Mouse (Mus musculus) limb, embryonic 10.5 days (tissue): ENCODE measurements around the gene Olfr1364. TPM values are rescaled to one million over a fixed set of nuclear protein-coding genes. Genes with fewer than 3 reads are reported as not detected.

Experiments
- DNase-seq: peaks from one replicate; pipeline ENCODE4 v3.0.0-alpha.2; 2017; ENCODE audit warnings: low spot score
- H3K27ac ChIP-seq: fragments of 300-500 bp; sonication (generic); 2 replicates; pipeline ENCODE4 v1.5.1; 2016; ENCODE audit warnings: mild to moderate bottlenecking
- H3K27me3 ChIP-seq: fragments of 300-500 bp; sonication (generic); 2 replicates; pipeline ENCODE4 v1.6.1; 2016; ENCODE audit warnings: low read depth, mild to moderate bottlenecking; ENCODE audit not compliant: poor library complexity, severe bottlenecking
- H3K36me3 ChIP-seq: fragments of 300-500 bp; sonication (generic); 2 replicates; pipeline ENCODE4 v1.6.1; 2016; ENCODE audit warnings: mild to moderate bottlenecking, moderate library complexity
- H3K4me1 ChIP-seq: fragments of 300-500 bp; sonication (generic); 2 replicates; pipeline ENCODE4 v1.6.1; 2016
- H3K4me3 ChIP-seq: fragments of 300-500 bp; sonication (generic); 2 replicates; pipeline ENCODE4 v1.5.1; 2016; ENCODE audit warnings: mild to moderate bottlenecking, moderate library complexity
- H3K9me3 ChIP-seq: fragments of 300-500 bp; sonication (generic); replicated peaks from 2 replicates; pipeline ENCODE4 v1.6.1; 2016; ENCODE audit warnings: mild to moderate bottlenecking
- WGBS: fragments of 180-500 bp; shearing (Covaris S2); methylation state at CpG from one replicate; pipeline ENCODE4 v1.1.7; 2016; 5-methylcytosine and 5-hydroxymethylcytosine counted together
- polyA plus RNA-seq: library from polyadenylated mRNA; unstranded; fragments of >200 nt; fragmentation: Nextera tagmentation; extraction: Ambion mirVana; gene quantifications from 2 replicates; pipeline ENCODE4 v1.2.1, GENCODE M21; 2016

Olfr1364 gene
- not detected in 2 replicates for polyA plus RNA-seq

GRCm38 (mm10) chr13:21581659-21582058 lies at the start of gene Olfr1364:
TSS of gene Olfr1364 (minus strand) at chr13:21581759.
- H3K4me1 ChIP-seq = no peaks in the 10 kb centered on the region
- 89% methylated on average over 2 of the region's 2 CpGs for WGBS
- H3K27me3 ChIP-seq = no peaks in the 10 kb centered on the region
- H3K36me3 ChIP-seq = no peaks in the 10 kb centered on the region
- H3K9me3 ChIP-seq = no peaks in the 10 kb centered on the region
- DNase-seq = no peak
- no peak within 1 kb of the TSS for H3K27ac ChIP-seq
- H3K4me3 ChIP-seq = no peak within 1 kb of the TSS

DNA sequence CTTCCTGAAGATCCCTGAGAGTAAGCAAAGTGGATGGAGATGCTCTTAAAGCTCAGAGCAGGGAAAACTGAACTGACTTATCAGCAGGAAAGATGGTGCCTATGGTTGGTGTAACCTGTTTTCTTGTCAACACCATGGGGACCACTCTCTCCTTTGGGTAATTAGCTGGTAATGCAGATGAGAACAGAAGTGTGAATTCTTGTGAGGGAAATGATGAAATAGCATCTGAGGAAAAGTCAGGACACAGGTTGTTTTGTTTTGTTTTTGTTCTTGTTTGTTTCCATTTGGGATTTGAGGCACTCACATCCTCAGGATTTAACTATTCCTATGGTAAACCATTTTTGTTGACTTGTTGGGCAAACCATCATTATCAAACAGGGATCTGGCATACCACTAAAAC lies 32.4 kb upstream of the Olfr1364 start, which contains the start of gene Olfr1362:
Gene Olfr1362, minus strand, starts transcription at position 101 of the 400 bp plus-strand sequence.
- Histone ChIP-seq H3K9me3 (no peaks in the 10 kb centered on the region), H3K27ac (no peak within 1 kb of the TSS), H3K4me3 (no peak within 1 kb of the TSS), H3K27me3 (no peaks in the 10 kb centered on the region), H3K36me3 (no peaks in the 10 kb centered on the region), H3K4me1 (no peaks in the 10 kb centered on the region)
- no peak for DNase-seq

DNA sequence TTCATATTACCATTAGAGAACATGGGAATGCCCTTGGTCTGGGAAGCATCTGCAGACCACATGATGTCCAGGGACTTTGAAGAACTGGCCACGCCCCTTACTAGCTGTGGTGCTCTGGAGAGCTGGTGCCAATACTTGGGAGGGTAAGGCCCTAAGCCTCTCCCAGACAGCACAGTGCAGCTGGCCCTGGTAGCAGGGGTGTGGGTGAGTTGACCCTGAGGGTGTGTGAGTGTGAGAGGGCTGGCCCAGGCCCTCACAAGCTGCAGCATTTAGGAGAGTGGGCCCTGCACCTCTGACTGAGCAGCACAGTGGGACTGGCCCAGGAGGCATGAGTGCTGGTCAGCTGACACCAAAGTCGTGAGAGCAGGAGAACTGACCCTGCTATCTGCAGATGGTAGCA lies 10.1 kb upstream of the Olfr1364 start:
- H3K9me3 ChIP-seq = no peaks in the 10 kb centered on the region
- 72% methylated on average over 2 of the region's 2 CpGs for WGBS
- peaks cover 3% of the 10 kb centered on the region; the same call in 1 of the 2 replicates for H3K4me1 ChIP-seq
- no peak overlapping the region for H3K27ac ChIP-seq
- DNase-seq = no peak
- no peak overlapping the region for H3K4me3 ChIP-seq
- no peaks in the 10 kb centered on the region for H3K27me3 ChIP-seq
- no peaks in the 10 kb centered on the region for H3K36me3 ChIP-seq

DNA sequence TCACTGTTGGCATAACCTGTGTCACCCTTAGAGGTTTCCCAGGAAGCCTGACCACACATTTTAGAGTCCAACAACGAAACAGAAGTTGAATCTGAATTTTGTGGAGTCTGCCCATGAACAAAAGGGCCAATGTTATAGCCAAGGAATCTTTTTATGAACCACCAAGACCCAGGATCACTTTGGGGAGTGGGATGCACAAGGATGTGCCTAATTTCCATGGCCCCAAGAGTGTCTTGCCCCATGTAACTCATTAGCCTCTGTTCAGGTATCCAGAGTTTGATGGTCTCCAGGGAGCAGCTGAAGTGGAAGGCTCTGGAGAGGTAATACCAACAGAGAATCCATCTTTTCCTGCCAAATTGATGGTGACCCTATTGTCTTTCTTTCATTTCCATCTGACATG lies 21.8 kb downstream of the Olfr1364 start, which contains the start of gene Olfr1535:
Gene Olfr1535, minus strand, starts transcription at position 101 of the 400 bp plus-strand sequence.
- 76% methylated on average over 1 of the region's 1 CpGs for WGBS
- DNase-seq = no peak
- H3K4me3 ChIP-seq = no peak within 1 kb of the TSS

GRCm38 (mm10) chr13:21550416-21551110 lies 31.0 kb downstream of the Olfr1364 start:
- no peaks in the 10 kb centered on the region for H3K9me3 ChIP-seq
- no peaks in the 10 kb centered on the region for H3K27me3 ChIP-seq
- H3K4me1 ChIP-seq = no peaks in the 10 kb centered on the region
- WGBS = 77% methylated on average over 3 of the region's 3 CpGs
- no peak overlapping the region for H3K27ac ChIP-seq
- DNase-seq = no peak
- H3K36me3 ChIP-seq = no peaks in the 10 kb centered on the region
- no peak overlapping the region for H3K4me3 ChIP-seq

More for the DNA sequence above, 21.8 kb downstream of the Olfr1364 start, which contains the start of gene Olfr1535:
- H3K9me3 ChIP-seq = no peaks in the 10 kb centered on the region
- no peak within 1 kb of the TSS for H3K27ac ChIP-seq
- no peaks in the 10 kb centered on the region for H3K4me1 ChIP-seq
- H3K36me3 ChIP-seq = no peaks in the 10 kb centered on the region
- H3K27me3 ChIP-seq = no peaks in the 10 kb centered on the region

- H3K4me1 ChIP-seq = no peaks in the 10 kb centered on the region
- H3K27ac ChIP-seq = no peak overlapping the region
- no peak overlapping the region for H3K4me3 ChIP-seq
- H3K9me3 ChIP-seq = no peaks in the 10 kb centered on the region
- no peaks in the 10 kb centered on the region for H3K36me3 ChIP-seq
- WGBS = 95% methylated on average over 3 of the region's 3 CpGs
- no peak for DNase-seq
- no peaks in the 10 kb centered on the region for H3K27me3 ChIP-seq
Measured at GRCm38 (mm10) chr13:21549487-21549886, 32.1 kb downstream of the Olfr1364 start.

DNA sequence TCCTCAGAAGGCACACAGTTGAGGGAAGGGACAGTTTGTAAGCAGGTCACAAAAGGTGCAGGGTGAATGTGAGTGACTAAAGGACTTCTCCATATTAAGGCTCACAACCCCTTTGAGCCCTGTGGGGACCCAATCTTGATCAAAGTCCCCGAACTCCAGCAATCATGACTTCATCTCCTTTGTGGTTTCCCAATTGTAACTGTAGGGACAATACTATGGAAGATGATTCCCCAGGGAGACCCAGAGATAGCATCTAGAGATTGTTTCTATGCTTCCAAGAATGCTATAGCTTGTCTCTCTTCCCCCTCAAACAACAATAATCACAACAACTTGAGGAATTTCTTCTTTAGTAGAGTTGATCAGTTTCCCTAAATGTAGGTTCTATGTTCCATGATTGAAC lies 38.9 kb downstream of the Olfr1364 start, which contains the start of gene Olfr1366:
Gene Olfr1366, minus strand, starts transcription at position 101 of the 400 bp plus-strand sequence.
- WGBS = 74% methylated on average over 1 of the region's 1 CpGs
- H3K27me3 ChIP-seq = no peaks in the 10 kb centered on the region
- no peaks in the 10 kb centered on the region for H3K4me1 ChIP-seq
- no peak for DNase-seq
- H3K9me3 ChIP-seq = no peaks in the 10 kb centered on the region
- no peaks in the 10 kb centered on the region for H3K36me3 ChIP-seq
- no peak within 1 kb of the TSS for H3K4me3 ChIP-seq
- H3K27ac ChIP-seq = no peak within 1 kb of the TSS

DNA sequence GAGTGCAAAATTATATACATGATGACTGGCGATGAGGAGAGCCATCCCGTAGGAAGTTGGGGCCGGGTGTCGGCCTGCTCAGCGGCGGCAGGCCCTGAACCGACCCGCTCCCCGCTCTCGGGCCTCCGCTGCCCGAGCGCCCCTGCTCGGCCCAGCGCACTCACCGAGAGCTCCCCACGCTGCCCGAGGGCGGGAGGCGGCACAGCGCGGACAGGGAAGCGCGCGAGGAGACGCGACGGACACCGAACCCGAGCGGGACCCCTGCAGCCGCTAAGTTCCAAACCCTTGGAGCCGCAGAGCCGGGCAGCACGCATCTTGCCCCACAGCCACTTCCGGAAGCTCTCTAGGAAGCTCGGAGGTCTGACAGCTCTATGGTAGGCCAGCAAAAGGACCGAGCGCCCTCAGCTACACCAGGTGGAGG lies 50.8 kb downstream of the Olfr1364 start, which contains the start of gene Zkscan8:
Gene Zkscan8, minus strand, starts transcription at position 340 of the 421 bp plus-strand sequence.
- H3K36me3 ChIP-seq = peaks cover 14% of the 10 kb centered on the region
- H3K4me3 ChIP-seq = peak within 1 kb of the TSS; percentile 93
- no peaks in the 10 kb centered on the region for H3K27me3 ChIP-seq
- H3K4me1 ChIP-seq = peaks cover 8% of the 10 kb centered on the region; the same call in 1 of the 2 replicates
- peak within 1 kb of the TSS; percentile 99 for H3K27ac ChIP-seq
- WGBS = under 1% methylated on average over 39 of the region's 39 CpGs
- H3K9me3 ChIP-seq = no peaks in the 10 kb centered on the region
- peak; percentile 93 for DNase-seq

DNA sequence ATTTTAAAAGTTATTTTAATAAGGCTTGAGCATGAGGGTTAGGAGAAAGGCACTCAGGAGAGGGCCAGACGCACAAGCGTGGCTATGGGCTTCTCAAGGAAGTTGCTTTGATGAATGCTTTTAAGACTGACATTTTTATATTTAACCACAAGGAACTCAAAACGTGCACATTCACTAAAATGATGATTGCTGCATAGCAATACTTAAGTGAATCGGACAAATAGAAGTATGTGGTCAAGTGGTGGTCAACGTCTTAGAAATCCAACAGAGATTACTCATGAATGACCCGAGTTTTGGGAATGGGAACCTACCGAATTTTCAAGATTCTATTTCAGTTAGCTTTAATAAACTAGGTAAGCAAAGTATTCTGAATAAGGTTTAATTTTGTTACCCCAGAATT lies 51.4 kb downstream of the Olfr1364 start:
- DNase-seq = no peak
- Histone ChIP-seq H3K9me3 (no peaks in the 10 kb centered on the region), H3K36me3 (peaks cover 20% of the 10 kb centered on the region), H3K27ac (peak overlapping the region; percentile 99; the same call in 1 of the 2 replicates), H3K4me3 (peak overlapping the region; percentile 93), H3K4me1 (peaks cover 8% of the 10 kb centered on the region; the same call in 1 of the 2 replicates), H3K27me3 (no peaks in the 10 kb centered on the region)
- WGBS = 57% methylated on average over 7 of the region's 7 CpGs

Other genes starting within 250 kb of the Olfr1364 start
- gene Olfr1367, start 234.8 kb downstream of the Olfr1364 start, polyA plus RNA-seq = not detected in 2 replicates
- 19.6 and 19.7 TPM in 2 replicates for gene Zscan12, start 218.9 kb downstream of the Olfr1364 start, polyA plus RNA-seq
- gene Zkscan3, start 179.0 kb downstream of the Olfr1364 start, polyA plus RNA-seq = 88.7 and 100 TPM in 2 replicates
- 4.9 and 5.1 TPM in 2 replicates for gene Pgbd1, start 140.7 kb downstream of the Olfr1364 start, polyA plus RNA-seq
- gene Zscan26, start 128.0 kb downstream of the Olfr1364 start, polyA plus RNA-seq = 26.1 and 29.9 TPM in 2 replicates
- 2.0 and 2.4 TPM in 2 replicates for gene Nkapl, start 113.2 kb downstream of the Olfr1364 start, polyA plus RNA-seq
- gene Zkscan4, start 102.9 kb downstream of the Olfr1364 start, polyA plus RNA-seq = 2.5 and 3.3 TPM in 2 replicates
- gene Gm10065, start 102.3 kb downstream of the Olfr1364 start, polyA plus RNA-seq = not detected in 2 replicates
- 0.20 and 0.28 TPM in 2 replicates for gene AK157302, start 86.5 kb downstream of the Olfr1364 start, polyA plus RNA-seq
- 3.6 and 5.0 TPM in 2 replicates for gene Gm11273, start 80.3 kb downstream of the Olfr1364 start, polyA plus RNA-seq
- gene Zkscan8, start 50.6 kb downstream of the Olfr1364 start, polyA plus RNA-seq = 6.8 and 9.6 TPM in 2 replicates
- 0.06 TPM in 1 of 2 replicates, not detected in the other for gene Olfr1366, start 39.0 kb downstream of the Olfr1364 start, polyA plus RNA-seq
- not detected in 2 replicates for gene Olfr1535, start 21.9 kb downstream of the Olfr1364 start, polyA plus RNA-seq
- not detected in 2 replicates for gene Olfr1362, start 32.3 kb upstream of the Olfr1364 start, polyA plus RNA-seq
- gene Olfr11, start 60.8 kb upstream of the Olfr1364 start, polyA plus RNA-seq = not detected in 2 replicates
- not detected in 2 replicates for gene Olfr1361, start 81.6 kb upstream of the Olfr1364 start, polyA plus RNA-seq
- gene Olfr1360, start 95.6 kb upstream of the Olfr1364 start, polyA plus RNA-seq = not detected in 2 replicates
- not detected in 2 replicates for gene Olfr1359, start 116.4 kb upstream of the Olfr1364 start, polyA plus RNA-seq
- gene Hist1h2bl, start 134.4 kb upstream of the Olfr1364 start, polyA plus RNA-seq = 1.7 and 2.0 TPM in 2 replicates
- 19.5 and 28.4 TPM in 2 replicates for gene Hist1h2ai, start 134.7 kb upstream of the Olfr1364 start, polyA plus RNA-seq
- 8.0 and 10.2 TPM in 2 replicates for gene Hist1h3h, start 135.9 kb upstream of the Olfr1364 start, polyA plus RNA-seq
- 6.8 and 7.9 TPM in 2 replicates for gene Hist1h2bm, start 140.3 kb upstream of the Olfr1364 start, polyA plus RNA-seq
- 0.92 and 1.6 TPM in 2 replicates for gene Hist1h4j, start 153.3 kb upstream of the Olfr1364 start, polyA plus RNA-seq
- 4.9 TPM in 1 of 2 replicates, not detected in the other for gene Hist1h4k, start 168.7 kb upstream of the Olfr1364 start, polyA plus RNA-seq
- 14.3 and 19.6 TPM in 2 replicates for gene Hist1h2ak, start 172.1 kb upstream of the Olfr1364 start, polyA plus RNA-seq
- 1.4 and 3.8 TPM in 2 replicates for gene Hist1h2bn, start 172.4 kb upstream of the Olfr1364 start, polyA plus RNA-seq
- 33.1 and 40.9 TPM in 2 replicates for gene Hist1h1b, start 198.9 kb upstream of the Olfr1364 start, polyA plus RNA-seq
- 131 and 133 TPM in 2 replicates for gene Hist1h3i, start 201.6 kb upstream of the Olfr1364 start, polyA plus RNA-seq
- gene Hist1h2an, start 205.5 kb upstream of the Olfr1364 start, polyA plus RNA-seq = 5.4 and 9.9 TPM in 2 replicates
- gene Hist1h2bp, start 205.7 kb upstream of the Olfr1364 start, polyA plus RNA-seq = 3.4 and 5.5 TPM in 2 replicates
- 17.9 and 22.1 TPM in 2 replicates for gene Hist1h2bq, start 228.4 kb upstream of the Olfr1364 start, polyA plus RNA-seq
- gene Hist1h2ao, start 228.7 kb upstream of the Olfr1364 start, polyA plus RNA-seq = 2.0 and 2.1 TPM in 2 replicates
- not detected in 2 replicates for gene Hist1h4m, start 230.0 kb upstream of the Olfr1364 start, polyA plus RNA-seq